Mouse (Mus musculus) megakaryocyte progenitor cell, adult 5-6 weeks (primary cell): ENCODE measurements around the gene Ptch1. TPM values are rescaled to one million over a fixed set of nuclear protein-coding genes. Genes with fewer than 3 reads are reported as not detected.
A peak's percentile ranks its signal among the peaks of the same experiment; 100 is the strongest.

Source experiments
- ATAC-seq: replicated peaks from 2 replicates; pipeline ENCODE4 v1.8.0; 2016; ENCODE audit warnings: mild to moderate bottlenecking, moderate TSS enrichment, inconsistent platforms; ENCODE audit not compliant: poor library complexity
- total RNA-seq, 2 experiments: library from RNA; stranded (forward) in 1 of 2; stranded (reverse) in 1 of 2; fragments of 157-497, 149-512 nt in 1 of 2; fragments of 200-1000 nt in 1 of 2; gene quantifications; 2 replicates each; pipeline versions ENCODE4 v1.2.3 to v1.2.4; 2015 to 2017

The Ptch1 gene
- total RNA-seq, 2 experiments from 2014 or later = 6.5 to 11.6 TPM

- no peak for ATAC-seq
Measured at GRCm38 (mm10) chr13:63506364-63506763, 67.0 kb downstream of the Ptch1 start.

- no peak for ATAC-seq
Measured at GRCm38 (mm10) chr13:63502391-63502790, 71.0 kb downstream of the Ptch1 start.

GRCm38 (mm10) chr13:63499489-63499888 lies 73.9 kb downstream of the Ptch1 start:
- ATAC-seq = no peak

- 0 out of 2 replicates have a peak, but pooled peaks have one; percentile 29 for ATAC-seq
Measured at GRCm38 (mm10) chr13:63496646-63497582, 76.5 kb downstream of the Ptch1 start, which contains the start of gene Fancc. Gene Fancc, minus strand, starts transcription at chr13:63497278.

DNA sequence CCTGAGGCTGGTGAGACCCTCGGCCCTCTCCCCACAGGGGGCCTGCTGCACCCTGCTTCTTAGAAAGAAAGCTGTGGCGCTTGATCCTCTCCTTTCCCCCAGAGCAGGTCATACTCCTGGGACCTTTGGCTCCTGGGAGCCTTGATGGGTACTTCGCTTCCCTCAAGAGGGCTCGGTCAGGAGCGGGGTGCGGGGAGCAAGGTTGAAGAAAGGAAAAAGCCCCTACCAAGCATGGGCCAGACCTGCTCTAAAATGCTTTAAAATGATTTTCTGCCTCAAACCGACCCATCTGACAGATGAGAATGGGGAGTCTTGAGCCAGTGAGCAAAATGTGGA lies 85.7 kb downstream of the Ptch1 start:
- no peak for ATAC-seq

DNA sequence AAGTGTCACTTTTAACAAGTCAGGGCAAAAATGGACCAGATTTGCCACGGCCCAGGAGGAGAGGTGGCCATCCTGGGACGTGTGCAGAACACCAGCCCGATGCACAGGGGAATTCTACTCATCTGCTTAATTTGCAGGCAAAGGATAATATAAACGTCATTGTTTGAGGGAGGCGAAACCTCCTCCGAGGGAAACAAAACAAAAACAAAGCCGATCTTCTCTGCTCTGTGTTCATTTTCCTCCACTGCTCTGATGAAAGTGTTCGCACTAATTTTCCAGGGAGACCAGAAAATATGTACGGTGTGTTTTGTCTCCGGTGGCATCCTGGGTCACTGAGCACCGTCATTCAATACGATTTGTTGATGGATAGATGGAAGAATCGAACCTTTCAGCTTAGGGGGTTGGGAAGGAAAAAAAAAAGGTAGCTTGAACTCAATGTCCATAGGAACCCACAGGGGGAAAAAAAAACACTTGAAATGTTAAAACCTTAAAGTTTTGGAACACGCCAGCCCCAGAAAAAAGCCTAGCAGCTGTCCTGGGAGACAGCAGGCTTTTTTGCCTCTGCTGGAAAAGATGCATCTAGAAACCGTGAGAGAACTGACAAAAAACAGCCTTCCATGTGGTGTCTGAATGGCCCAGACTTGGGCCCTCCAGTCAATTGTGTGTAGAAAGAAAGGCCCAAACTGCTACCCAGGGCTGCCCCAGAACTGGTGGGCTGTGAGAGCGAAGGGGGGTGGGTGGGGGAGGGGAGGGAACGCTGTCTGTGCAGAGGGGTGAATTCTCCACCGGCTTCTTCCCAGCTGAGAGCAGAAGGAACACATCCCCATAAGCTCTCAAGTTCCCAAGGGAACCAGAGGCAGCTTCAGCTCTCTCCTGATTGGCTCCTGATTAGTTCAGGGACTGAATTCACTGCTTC lies 86.3 kb downstream of the Ptch1 start:
- no peak for ATAC-seq

GRCm38 (mm10) chr13:63475356-63475755 lies 98.0 kb downstream of the Ptch1 start:
- no peak for ATAC-seq

Other genes with a start within 250 kb of the Ptch1 start
- 10.0 and 11.6 TPM in 2 replicates for gene Fancc, start 76.3 kb downstream of the Ptch1 start, total RNA-seq (2015)
- 10.1 and 16.7 TPM in 2 replicates for gene Fancc, start 76.3 kb downstream of the Ptch1 start, total RNA-seq (2017)
- 45.0 and 50.4 TPM in 2 replicates for gene Ercc6l2, start 241.6 kb upstream of the Ptch1 start, total RNA-seq (2015)
- 23.7 and 36.8 TPM in 2 replicates for gene Ercc6l2, start 241.6 kb upstream of the Ptch1 start, total RNA-seq (2017)